Mouse (Mus musculus) 3134 (cell line): ENCODE measurements around the gene Eva1a.

Experiments
- DNase-seq: peaks from one replicate; pipeline ENCODE4 v3.0.0-alpha.2; 2011; ENCODE audit warnings: low spot score; ENCODE audit not compliant: insufficient read length; ENCODE audit errors: extremely low read depth

The Eva1a gene

GRCm38 (mm10) chr6:82040834-82041487, at the start of gene Eva1a:
TSS of gene Eva1a (plus strand) at chr6:82041043.
- DNase-seq: no peak

GRCm38 (mm10) chr6:82012392-82012791, 28.5 kb upstream of the Eva1a start:
- DNase-seq: no peak

- DNase-seq: no peak
These were observed 19.8 kb upstream of the Eva1a start for GRCm38 (mm10) chr6:82021074-82021473.

GRCm38 (mm10) chr6:82021494-82021893, 19.3 kb upstream of the Eva1a start:
- DNase-seq: no peak

- peak; percentile 37 for DNase-seq
These were observed 11.0 kb upstream of the Eva1a start for GRCm38 (mm10) chr6:82029611-82030510.

GRCm38 (mm10) chr6:82030511-82030884, 10.3 kb upstream of the Eva1a start:
- no peak for DNase-seq

GRCm38 (mm10) chr6:82037211-82037610, 3.6 kb upstream of the Eva1a start:
- DNase-seq: no peak

- DNase-seq: no peak
These were observed 1.6 kb upstream of the Eva1a start for GRCm38 (mm10) chr6:82039193-82039592.

GRCm38 (mm10) chr6:82039968-82040367, 875 bp upstream of the Eva1a start:
- DNase-seq: no peak

GRCm38 (mm10) chr6:82041488-82042295, 849 bp downstream of the Eva1a start:
- peak; percentile 32 for DNase-seq

- DNase-seq: peak; percentile 10
These were observed 1.7 kb downstream of the Eva1a start for GRCm38 (mm10) chr6:82042296-82043125.

- DNase-seq: no peak
These were observed 2.8 kb downstream of the Eva1a start for GRCm38 (mm10) chr6:82043634-82044033.

GRCm38 (mm10) chr6:82044509-82044908, 3.7 kb downstream of the Eva1a start:
- no peak for DNase-seq

GRCm38 (mm10) chr6:82047977-82048376, 7.1 kb downstream of the Eva1a start:
- no peak for DNase-seq

- DNase-seq: peak; percentile 11
These were observed 9.4 kb downstream of the Eva1a start for GRCm38 (mm10) chr6:82050201-82050600.

GRCm38 (mm10) chr6:82051569-82051968, 10.7 kb downstream of the Eva1a start:
- DNase-seq: no peak

GRCm38 (mm10) chr6:82052047-82052725, 11.3 kb downstream of the Eva1a start:
- DNase-seq: no peak

- DNase-seq: no peak
These were observed 11.9 kb downstream of the Eva1a start for GRCm38 (mm10) chr6:82052726-82053118.

- DNase-seq: no peak
These were observed 14.0 kb downstream of the Eva1a start for GRCm38 (mm10) chr6:82054854-82055253.

GRCm38 (mm10) chr6:82059896-82060295, 19.1 kb downstream of the Eva1a start:
- DNase-seq: no peak
